Mouse (Mus musculus): ENCODE measurements at regions not wholly inside any gene's neighbourhood (a gene's known extent, or its start where the extent isn't known, plus 50 kb on each side); places are given as distances from the start of the nearest gene placed in this dataset.

DNA sequence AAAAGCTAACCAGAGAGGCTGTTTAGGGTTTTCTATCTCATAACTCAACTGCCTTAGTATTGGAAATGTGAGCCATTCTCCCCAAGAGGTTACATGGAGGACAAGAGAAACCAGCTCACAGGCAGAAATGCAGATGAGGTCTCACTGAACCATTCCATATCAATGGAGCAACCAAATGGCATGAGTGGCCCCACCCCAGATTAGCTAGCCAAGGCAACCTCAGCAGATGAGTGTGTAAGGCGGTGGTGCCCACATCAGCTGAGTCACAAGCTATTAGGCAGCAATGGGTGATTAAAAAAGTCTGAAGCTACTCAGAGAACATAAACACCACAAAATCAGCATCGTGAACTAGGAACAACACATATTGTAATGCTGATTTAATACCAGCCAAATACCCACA is 133.2 kb downstream of the Lpin1 start:
- DNase-seq: no peak

DNA sequence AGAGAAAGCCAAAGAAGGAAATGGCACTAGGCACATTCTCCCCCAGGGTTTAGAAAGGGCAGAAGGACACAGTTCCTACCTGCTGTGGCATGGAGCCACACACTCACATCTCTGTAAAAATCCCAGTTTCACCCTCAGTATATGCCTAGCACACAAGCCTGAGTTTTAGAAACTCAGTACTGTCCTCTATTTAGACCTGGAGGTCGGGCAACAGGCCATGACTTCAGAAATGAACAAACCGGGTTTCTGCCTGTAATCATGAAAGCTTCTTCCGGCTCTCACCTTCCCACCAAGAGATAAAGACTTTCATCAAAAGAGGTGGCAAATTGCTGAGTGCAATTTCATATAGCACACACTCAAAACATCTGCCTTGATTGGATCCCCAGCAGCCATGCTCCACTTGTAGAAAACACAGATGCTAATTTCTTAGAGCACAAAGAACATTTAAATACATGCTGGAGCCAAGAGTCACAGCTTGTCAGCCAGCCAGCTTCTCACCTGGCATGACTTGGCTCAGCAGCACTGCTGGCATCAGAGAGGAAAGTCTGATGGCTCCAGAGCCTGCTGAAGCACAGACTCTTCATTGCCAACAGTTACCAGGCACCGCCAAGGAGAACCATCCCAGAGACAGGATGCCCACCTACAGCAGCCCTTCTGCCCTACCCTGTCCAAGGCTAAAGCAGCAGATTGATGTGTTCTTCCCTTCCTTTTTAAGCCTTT is 136.2 kb downstream of the Lpin1 start:
- DNase-seq: no peak

DNA sequence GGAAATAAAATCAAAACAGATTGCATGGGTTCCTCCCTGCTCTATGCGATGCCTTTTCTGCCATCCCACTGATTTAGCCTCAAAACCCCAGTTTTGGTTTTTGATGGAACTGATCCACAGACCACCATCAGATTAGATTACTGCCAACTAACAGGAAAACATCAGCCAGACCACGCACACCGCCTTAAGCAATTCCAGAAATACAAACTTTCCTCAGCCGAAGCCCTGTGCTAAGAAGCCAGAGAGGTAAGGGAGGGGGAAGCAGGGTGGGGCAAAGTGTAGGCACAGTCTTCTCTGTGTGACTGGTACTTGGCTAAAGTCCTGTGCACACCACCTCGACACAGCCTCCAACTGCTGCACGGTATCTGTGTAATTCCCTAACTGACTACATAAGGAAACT is 153.3 kb downstream of the Lpin1 start:
- no peak for DNase-seq

GRCm38 (mm10) chr12:16450771-16451435 is 159.9 kb downstream of the Lpin1 start:
- DNase-seq: no peak

- no peak for DNase-seq
Observed at GRCm38 (mm10) chr12:16438717-16439116, 172.0 kb downstream of the Lpin1 start.

DNA sequence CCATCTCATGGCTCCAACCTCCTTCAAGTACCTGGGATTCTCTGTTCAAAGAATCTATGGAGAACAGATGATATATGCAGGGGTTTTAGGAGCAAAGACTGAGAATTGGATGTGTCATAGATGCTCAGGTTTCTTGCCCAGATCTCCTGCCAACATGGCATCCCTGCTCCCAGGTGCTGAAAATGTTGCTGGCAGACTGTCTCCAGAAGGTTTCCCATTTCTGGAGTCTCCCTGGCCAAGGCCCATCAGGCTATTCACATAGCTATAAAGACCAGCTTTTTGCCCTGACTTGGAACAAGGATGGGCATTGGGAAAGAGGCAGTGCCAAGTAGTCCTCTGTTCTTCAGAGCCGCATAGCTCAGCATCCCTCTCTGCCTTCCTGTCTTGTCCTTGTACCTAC is 173.8 kb downstream of the Lpin1 start:
- no peak for DNase-seq

GRCm38 (mm10) chr12:16436255-16436654 is 174.5 kb downstream of the Lpin1 start:
- no peak for DNase-seq

DNA sequence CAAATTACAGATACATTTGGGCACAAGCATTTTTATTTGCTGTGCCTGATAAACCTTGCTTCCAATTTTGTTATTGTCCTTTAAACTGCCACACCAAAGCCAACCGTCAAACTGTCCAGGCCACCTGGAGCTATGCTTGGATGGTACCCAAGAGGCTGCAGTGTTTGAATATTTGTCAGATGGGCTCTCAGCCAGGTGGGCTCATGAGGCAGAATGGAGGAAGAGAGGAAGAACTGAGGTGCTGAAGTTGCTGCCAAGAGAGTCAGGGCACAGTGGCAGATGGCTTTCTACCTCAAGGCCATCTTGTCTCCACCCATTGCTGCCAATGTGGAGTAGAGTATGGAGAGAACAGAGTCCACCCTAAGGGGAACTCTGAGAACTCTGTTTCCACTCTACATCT is 176.0 kb downstream of the Lpin1 start:
- DNase-seq: no peak

DNA sequence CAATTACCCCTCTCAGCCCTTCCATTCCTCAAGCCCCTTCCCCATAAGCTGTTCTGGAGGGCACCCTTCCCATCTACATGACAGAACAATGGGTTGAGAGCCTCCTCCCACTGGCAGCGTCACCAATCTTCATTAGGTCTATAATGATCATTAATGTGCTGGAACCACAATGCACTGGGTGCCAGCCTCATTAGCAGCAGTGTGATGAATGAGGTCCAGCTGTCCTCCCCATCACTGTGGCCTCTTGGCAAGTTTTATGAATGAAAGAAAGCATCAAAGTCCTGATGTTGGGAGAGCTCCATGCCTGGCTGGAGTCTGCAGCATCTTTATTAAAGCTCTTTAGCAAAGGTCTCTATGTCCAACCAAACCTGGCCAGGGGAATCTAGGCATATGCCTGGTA is 176.5 kb downstream of the Lpin1 start:
- no peak for DNase-seq

GRCm38 (mm10) chr12:16425980-16426379 is 184.8 kb downstream of the Lpin1 start:
- no peak for DNase-seq

GRCm38 (mm10) chr12:16424526-16424925 is 186.2 kb downstream of the Lpin1 start:
- no peak for DNase-seq

GRCm38 (mm10) chr12:16395720-16396119 is 215.0 kb downstream of the Lpin1 start:
- no peak for DNase-seq

GRCm38 (mm10) chr12:16392851-16393250 is 217.9 kb downstream of the Lpin1 start:
- DNase-seq: no peak

DNA sequence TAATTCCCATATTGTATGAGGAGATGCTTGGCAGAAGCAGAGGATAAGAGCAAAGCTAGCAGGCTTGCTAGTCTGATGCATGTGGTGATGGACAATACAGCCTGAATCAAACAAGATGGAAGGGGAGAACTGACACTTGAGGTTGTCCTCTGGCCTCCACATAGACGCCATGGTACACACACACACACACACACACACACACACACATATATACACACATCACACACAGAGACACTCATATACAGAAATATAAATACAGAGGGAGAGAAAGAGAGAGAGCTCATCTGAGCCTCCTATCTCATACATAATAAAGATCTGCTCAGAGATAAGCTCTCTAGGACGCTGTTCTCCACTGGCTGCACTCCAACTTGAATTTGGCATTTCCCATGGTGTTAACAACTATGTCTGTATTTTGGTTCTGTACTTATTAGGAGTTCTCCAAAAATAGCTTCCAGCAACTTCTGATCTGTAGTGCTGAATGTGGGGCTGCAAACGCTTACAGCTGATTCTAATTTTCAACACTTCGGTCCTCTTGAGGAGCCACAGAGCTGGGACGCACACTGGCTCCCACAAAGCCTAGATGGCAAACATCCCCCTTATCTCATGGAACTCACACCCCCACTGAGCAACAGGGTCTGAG is 219.0 kb downstream of the Lpin1 start:
- DNase-seq: no peak

DNA sequence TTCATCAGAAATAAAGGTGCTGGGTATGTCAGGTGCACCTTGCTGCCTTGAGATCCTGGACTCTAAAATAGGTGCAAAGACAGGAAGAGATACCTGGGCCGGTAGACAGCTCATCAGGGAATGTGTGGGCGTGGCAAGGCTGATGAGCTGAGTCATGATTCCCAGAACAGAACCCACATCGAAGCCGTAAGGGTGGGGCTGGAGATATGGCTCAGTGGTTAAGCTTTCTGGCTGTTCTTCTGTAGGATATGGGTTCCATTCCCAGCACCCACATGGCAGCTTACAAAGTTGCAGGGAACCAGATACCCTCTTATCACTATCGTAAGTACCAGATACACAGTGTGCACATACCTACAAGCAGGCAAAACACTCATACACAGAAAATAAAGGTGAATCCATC is 219.6 kb downstream of the Lpin1 start:
- DNase-seq: no peak

DNA sequence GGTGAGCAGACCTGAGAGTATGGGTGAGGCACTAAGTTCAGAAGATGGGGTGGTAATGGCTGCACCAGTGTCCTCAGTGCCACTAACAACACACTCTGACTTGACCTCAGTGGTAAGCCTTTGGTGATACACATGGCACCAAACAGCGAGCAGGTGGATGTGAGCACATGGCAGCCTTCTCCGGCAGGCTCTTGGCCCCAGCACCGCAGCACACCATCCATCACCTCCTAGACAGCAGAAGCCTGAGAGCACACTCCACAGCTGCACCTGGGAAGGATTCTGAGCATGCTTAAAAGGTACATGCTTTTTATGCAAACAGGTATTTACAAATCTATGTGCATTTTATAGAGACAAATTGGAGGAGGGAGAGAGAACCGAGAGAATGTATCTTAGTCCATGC is 223.7 kb downstream of the Lpin1 start:
- DNase-seq: no peak

DNA sequence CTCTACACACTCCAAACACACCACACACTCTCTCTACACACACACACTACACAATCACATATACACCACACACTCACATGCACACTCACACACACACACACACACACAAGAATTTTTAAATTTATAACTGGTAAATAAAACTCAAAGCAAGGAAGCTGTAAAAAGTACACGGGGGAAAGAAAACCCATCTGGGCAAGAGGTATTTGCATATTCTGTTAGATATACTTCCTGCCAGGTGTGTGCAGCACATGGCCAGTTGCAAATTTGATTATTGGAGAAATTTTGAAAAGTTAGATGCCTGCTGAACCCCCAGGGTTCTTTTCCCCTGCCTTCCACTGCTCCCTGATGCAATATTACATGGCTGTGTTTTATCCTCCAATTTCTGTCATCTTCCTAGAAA is 226.4 kb downstream of the Lpin1 start:
- DNase-seq: peak in 1 of 2 experiments; percentile 25

- DNase-seq: peak; percentile 63 to 75
Observed at GRCm38 (mm10) chr12:16383499-16383935, 227.2 kb downstream of the Lpin1 start.

DNA sequence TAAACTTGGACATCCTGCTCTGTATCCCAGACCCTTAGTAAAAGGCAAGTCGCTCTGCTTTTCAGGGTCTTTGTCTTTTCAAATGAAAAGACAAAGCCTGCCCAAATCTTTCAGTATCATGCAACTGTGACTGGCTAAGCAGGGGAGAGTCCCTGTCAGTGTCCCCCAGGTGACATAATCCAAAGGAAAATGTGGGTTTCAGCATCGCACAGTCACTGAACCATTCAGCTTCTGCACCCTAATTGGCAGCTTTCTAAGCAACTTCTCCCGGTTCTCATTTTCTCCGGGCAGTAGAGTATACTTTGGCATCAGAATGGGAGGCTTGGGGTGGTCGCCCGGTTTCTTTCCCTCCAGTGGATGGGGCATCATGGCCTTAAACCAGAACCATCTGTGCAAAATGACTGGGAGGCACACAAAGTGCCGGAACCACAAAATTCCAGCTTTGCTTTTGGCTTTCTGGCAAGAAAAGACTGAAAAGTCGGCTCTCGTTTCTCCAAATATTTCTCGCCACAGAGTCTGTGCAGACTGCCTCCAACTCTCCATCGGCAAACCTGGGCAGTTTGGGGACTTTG is 228.3 kb downstream of the Lpin1 start:
- DNase-seq: no peak

DNA sequence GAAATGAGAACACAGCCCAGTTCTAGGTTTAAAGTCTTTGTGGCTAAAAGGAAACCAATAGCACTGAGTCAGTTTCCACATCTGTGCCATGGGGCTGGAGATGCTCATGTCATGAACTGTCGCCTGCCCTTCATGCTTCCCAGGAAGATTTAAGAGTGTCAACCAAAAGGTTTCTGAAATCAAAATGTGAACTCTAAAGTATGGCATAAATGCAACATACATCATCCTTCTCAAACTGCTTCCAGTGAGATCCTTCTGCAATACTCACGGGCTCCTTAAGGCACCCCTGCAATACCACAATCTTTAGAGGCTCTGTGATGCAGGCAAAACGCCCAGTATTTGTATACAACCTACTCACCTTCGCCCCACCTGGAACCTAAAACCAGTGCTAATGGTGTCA is 229.7 kb downstream of the Lpin1 start:
- DNase-seq: no peak

DNA sequence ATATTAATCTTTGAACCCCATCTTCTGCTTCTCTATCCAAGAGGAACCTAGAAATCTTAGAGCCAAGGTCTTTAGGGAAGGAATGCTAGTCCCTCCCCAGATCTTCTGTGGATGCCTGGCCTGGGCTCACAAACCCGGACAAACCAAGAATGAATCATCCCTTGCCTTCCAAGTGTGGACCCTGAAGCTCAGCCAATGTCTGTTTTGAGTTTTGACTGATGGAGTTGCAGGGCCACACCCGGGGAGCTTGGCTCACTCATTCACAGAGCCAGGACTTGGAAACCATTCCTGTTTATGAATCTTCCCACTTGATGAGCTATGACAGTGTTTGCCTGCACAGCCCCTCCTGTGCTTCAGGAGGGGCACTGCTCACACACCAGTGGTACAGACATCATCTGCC is 230.4 kb downstream of the Lpin1 start:
- no peak for DNase-seq

GRCm38 (mm10) chr12:16379415-16379814 is 231.4 kb downstream of the Lpin1 start:
- no peak for DNase-seq

DNA sequence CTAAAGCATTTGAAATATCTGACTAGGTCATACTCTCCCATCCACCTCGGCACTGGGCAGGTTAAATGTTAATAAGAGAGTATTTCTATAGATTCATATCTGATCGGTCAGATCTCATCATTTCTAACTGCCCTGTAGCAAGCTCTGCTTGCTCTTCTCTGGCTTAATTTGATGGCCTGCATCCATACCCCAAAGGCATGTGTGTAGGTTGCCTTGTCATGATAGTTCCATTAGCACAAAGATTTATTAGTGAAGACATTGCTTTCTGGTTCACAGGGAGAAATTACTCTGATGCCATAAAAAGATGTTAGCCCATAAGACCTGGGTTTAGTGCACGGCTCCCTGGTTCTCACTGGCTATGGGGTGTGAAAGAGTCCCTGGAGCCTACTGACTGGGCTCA is 232.3 kb downstream of the Lpin1 start:
- no peak for DNase-seq

Measured in spleen, adult 18-20 months (tissue).